Mouse (Mus musculus) right cerebral cortex, postnatal 36 days (tissue): ENCODE measurements around the gene Wdr90.
A peak's percentile ranks its signal among the peaks of the same experiment; 100 is the strongest.
"Not testable (repeated sequence)": the region's sequence is repeated elsewhere in the genome, so short reads cannot be mapped to it uniquely, and the experiment has no call there.

Experiments used
- DNase-seq, 2 experiments: peaks; one replicate each; pipeline ENCODE4 v3.0.0; 2022; ENCODE audit warnings: low spot score in 2 of 2, mixed read lengths in 1 of 2

Gene Wdr90

DNA sequence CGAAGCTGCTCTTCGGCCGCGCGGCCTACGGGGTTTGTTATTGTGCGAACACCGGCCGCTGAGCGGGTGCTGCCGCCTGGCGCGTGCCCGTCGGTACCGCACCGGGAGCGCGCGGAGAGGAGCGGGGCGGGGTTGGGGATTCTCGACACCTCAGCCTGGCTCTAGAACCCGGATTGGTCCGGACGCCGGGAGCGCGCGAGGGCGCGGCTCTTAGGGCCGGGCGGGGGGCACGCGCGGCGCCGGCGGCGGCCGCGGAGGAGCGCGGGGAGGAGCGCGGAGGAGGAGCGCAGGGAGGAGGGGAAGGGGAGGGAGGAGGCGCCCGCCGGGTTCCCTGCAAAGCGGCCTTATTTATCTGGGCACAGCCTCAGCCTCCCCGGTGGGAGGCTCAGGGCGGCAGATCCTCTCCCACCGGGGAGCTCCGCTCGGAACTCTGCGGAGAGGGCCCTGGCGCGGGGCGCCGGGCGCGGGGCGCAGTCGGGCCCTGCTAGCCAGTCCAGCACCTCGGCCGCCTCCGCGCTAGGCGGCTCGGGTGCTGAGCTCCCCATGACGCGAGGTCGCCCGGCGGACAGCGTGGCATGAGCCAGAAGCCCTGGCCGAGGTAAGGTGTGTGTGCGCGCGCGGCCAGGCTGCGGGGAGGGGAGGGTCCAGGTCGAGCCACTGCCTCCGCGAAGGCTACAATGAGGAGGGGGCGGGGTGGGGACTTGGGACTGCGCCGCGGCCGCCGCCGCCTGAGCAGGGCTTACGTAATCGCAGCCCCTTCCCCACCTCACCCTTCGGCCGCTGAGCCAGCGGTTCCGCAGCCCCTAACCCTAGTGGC, 52.3 kb downstream of the Wdr90 start, which contains the start of gene Fbxl16:
Gene Fbxl16, plus strand, starts transcription at position 297 of the 817 bp plus-strand sequence.
- peak; percentile 87 to 90 for DNase-seq

DNA sequence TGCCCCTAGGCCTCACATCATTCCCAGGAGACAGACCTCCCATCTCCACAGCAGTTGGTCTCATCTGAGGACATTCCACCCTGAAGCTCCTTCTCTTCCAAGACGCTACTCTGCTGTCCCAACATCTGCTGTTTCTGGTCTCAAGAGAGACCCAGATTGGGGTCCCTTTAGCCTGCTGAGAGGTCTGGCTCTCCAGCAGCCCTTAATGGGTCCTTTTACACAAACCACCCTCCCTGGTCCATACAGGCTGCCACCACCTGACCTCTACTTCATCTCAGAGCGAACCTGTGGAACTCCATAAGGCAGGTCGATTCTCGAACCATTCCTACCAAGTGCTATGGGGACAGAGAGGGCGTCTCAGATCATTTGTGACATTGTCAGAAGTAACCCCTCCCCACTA, 53.3 kb downstream of the Wdr90 start:
- no peak for DNase-seq

DNA sequence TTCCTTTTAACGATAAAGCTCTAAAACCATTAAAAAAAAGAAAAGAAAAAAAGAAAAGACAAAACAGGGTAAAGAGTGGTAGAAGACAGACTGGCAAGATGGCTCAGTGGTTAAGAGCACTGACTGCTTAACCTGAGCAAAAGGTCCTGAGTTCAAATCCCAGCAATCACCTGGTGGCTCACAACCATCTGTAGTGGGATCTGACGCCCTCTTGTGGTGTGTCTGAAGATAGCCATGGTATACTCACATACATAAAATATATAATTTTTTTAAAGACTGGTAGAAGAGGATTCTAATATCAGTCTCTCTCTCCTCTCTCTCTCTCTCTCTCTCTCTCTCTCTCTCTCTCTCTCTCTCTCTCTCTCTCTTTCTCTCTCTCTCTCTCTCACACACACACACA, 53.8 kb downstream of the Wdr90 start:
- DNase-seq = not testable (repeated sequence)

DNA sequence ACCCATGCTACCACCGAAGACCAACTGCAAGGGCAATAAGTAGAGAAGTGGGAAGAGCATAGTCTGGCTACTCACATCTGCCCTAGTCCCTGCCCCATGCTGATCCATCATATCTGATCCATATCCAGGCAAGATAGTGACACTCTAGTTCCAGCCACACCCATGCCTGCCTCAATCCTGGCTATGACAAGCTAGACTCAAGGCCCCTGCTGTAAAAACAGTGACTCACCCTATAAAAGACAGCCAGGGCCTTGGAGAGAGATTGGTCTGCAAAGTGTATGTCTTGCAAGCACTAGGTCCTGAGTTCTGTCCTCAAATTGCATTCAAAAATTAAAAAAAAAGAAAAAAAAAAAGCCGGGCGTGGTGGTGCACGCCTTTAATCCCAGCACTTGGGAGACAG, 54.8 kb downstream of the Wdr90 start:
- no peak for DNase-seq

DNA sequence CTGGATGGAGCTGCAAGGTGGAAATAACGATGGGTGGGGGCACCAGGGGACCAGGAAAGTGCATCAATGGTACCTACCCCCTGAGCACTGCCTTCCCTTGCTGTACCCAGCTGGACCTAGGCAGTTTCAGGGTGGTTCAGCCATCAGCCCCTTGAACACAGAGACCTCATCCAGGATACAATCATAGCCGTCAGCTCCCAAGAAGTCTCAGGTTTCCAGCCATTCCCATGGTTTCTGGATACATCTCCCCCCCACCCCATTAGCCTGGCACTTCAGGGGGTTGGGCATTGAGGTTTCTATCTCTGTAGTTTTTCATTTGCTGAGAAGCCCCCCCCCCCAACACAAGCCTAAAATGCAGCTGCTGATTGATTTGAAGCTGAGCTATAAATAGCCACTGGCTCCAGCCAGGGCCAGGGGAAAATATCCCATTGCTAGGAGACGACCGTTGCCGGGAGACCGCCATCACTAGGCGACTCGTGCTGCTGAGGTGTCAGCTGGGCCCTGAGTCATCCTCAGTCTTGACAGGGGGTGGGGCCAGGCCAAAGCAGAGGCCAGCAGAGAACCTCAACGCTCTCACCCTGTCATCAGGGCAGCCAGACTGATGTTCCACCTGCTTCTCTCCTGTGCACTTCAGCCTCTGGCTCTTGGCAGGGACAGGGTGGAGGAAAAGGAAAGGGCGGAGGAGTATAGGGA, 58.3 kb downstream of the Wdr90 start:
- DNase-seq = peak; percentile 87 to 88

DNA sequence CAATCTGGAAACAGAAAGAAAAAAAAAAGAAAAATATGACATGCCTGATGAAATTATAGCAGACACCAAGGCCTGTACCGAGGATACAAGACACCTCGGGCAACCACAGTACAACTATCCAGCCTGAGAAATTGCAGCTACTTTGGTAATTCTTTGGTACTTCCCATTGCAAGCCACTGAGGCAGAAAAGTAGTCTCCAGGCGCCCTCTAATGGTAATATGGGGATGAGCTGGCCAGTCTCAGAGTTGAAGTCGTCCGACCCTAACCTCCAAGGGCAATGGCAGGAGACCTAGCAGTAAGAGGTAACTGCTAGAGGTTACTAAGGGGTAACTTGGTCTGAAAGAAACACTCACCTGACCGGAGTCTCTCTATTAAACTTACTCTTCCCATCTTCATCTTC, 60.3 kb downstream of the Wdr90 start:
- DNase-seq = peak in 1 of 2 experiments; percentile 61

DNA sequence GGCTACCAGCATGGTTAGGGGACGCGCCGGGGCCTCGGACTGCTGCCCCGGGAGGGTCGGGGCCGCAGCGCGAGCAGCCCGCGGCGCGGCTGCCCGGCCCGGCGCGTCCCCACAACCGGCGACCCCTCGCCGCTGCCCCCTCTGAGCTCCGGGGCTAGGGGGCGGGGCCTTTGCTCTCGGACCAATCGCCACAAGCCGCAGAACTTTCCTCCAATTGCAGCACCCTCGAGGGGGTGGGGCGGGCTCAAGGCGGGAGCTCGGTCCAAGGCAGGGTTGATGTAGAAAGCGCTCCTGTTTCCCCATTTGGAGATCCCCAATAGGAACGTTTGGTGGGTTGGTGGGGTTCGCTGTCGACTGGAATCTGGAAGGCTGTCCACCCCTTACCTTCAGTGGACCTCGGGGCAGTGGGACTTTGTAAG, 64.3 kb downstream of the Wdr90 start, which contains the start of gene Metrn:
Gene Metrn, minus strand, starts transcription at position 186 of the 419 bp plus-strand sequence.
- DNase-seq = peak in 1 of 2 experiments; percentile 63

DNA sequence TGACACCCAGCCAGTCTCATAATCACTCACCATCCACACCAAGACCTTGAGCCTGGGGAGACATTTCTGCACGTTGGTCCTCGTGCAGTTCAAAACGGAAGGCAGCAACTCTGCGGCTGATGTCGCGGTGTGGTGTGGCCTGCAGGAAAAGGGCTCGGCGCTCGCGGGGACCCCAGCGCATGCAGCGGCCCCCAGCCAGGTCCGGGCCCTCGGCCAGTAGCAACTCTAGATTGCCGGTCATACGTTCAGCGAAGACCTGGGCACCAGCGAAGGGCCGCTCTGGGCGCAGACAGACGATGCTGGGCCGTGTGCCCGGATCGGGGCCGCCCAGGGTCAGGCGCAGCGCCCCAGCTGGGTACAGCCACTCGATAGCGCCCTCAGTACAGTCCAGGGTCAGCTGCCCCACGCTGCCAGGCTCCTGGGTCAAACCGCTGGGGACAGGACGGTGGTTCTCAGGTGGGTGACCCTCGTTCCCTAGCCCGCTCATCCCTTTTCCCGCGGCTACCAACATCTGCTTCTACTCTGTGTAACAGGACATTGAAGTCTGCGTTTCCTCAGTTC, 65.0 kb downstream of the Wdr90 start:
- no peak for DNase-seq

DNA sequence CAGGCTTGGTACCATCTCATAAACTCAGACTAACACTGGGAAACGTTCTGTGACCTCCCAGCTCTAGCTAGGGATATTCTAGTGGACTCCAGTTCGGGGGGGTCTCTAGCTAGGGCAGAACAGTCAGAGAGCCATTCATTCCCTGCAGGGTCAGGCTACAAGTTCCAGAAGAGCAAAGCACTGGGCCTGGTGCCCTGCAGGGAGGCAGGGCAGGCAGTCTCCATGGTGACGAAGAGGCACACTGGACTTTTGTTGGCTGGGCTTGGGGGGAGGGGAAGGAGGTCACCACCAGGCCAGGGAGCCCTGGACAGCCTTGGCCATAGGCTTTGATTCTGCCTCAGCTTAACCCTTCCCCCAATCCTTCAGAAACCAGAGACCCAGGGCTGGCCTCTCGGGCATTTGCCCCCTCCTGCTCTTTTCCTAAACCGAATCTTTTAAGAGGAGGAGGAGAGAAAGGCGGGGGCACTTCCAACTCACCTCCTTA, 65.7 kb downstream of the Wdr90 start, which contains the start of gene AC134908.4:
Gene AC134908.4, minus strand, starts transcription at position 51 of the 484 bp plus-strand sequence.
- peak; percentile 66 to 73 for DNase-seq

DNA sequence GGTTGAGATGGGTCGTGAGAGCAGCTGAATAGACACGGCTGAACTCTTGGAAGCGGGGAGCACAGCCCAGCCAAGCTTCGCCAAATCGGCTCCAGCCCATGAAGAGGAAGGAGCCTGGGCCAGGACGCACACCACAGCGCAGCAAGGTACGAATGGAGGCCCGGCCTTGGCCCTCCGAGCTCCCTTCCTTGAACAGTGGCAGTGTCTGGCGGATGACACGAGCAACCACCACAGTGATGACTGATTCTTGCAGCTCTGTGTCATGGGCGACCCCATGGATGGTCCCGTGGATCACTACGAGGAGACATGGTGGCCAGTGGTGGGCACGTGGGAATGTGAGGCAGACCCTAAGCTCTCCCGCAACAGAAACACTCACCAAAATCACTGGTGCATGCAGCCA, 66.3 kb downstream of the Wdr90 start:
- no peak for DNase-seq
